Mouse (Mus musculus): ENCODE results near the gene Nxt2.

The Nxt2 gene

GRCm38 (mm10) chrX:142276031-142276430 is 49.5 kb downstream of the Nxt2 start:
- TF ChIP-seq GATA4 (IDR thresholded peaks at IDR 0.05; ENCODE audit: insufficient replicate concordance, low read length) = no peak

- no peak for TF ChIP-seq GATA4 (IDR thresholded peaks at IDR 0.05; ENCODE audit: insufficient replicate concordance, low read length)
These were observed 50.0 kb downstream of the Nxt2 start for GRCm38 (mm10) chrX:142276573-142276972.

DNA sequence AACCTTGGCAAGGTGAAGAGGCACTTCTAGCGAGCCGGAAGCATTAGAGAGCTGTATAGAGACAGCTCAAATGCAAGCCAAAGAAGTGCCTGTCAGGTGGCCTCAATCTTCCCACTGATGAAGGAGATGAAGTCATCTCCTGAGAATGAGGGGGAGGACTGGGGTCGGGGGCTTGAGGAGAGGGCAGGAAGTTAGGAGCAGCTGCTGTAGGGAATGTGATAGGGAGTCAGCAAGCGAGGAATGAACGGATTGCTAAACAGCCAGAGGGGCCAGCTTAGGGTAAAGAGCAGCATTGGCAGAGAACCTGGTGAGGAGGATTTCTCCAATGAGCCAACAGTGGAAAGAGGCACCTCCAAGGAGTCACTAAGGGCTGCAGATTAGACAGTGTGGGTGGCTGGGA is 59.3 kb downstream of the Nxt2 start:
- no peak for TF ChIP-seq GATA4 (IDR thresholded peaks at IDR 0.05; ENCODE audit: insufficient replicate concordance, low read length)
